Mouse (Mus musculus) ES-E14 (cell line): Measurements from ENCODE around the gene Adh4.

Experiments
- MAFK ChIP-seq: IDR thresholded peaks from 2 replicates; pipeline ENCODE4 v1.6.1; 2014; ENCODE audit warnings: mild to moderate bottlenecking, low read depth, low read length, inconsistent platforms; ENCODE audit not compliant: insufficient read depth
- ZC3H11A ChIP-seq: IDR thresholded peaks from 2 replicates; pipeline ENCODE4 v1.6.1; 2012; ENCODE audit warnings: low read depth, mild to moderate bottlenecking, inconsistent platforms, low read length, borderline replicate concordance

GRCm38 (mm10) chr3:138442203-138442602 is 26.9 kb downstream of the Adh4 start:
- TF ChIP-seq ZC3H11A (no peak), MAFK (no peak)
